11 mouse cellular contexts compared by ENCODE assay signal in the genomic region with DNA sequence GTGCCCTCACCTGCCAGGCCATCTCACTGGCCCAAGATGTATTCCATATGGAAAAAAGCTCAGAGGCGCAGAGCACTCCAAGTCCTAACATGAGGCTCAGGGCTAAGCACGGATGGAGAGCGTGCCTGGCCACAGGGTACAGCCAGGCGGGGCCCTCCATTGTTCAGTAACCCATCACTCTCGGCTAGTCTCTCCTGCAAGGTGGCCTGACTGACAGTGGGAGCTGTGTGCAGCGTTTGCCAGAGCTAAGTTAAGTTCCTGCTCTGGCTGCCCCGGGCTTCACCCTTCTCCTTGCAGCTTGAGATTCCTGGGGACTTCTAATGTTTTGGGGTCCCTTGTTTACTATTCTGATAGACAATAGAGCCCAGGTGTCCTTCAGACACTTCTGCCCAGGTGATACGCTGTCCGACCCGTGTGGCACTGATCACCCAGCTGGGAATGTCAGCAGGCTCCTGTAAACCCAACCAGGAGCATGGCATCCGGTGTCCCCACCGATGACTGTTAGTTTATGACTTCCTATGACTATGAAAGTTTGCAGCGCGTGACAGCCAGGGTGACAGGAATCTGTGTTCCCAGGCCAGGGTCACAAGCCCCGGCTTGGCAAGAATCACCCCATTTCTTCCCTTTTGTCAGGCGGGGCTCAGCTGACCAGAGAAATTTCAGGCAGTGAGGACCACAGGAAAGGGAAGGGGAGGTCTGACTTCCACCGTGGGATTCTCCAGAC. TPM values are rescaled to one million over a fixed set of nuclear protein-coding genes. Genes with fewer than 3 reads are reported as not detected.
DNase-seq lines count a peak whose midpoint lies in the region; ATAC-seq and TF ChIP-seq lines count a peak whose summit lies in the region.
"Had no signal": no experiment of that assay in that cellular context is flagged by ENCODE, and none has a peak within 500 bp of the region (broad histone marks: within the 10 kb centered on the region; RNA-seq: fewer than 3 reads in every experiment).

No protein-coding gene starts in this region.

- no peak for TF ChIP-seq CTCF in heart, adult 2 months (IDR thresholded peaks at IDR 0.05)

- DNase-seq in kidney, adult 11 months, result peak; percentile 76
- peak in 1 of 2 experiments; percentile 60 for DNase-seq in heart, adult 2 months
- DNase-seq in lung, postnatal 36 days, result peak; percentile 68
- DNase-seq in ovary, postnatal 10 days (ENCODE audit: low spot score), result no peak
- no peak for DNase-seq in testis, postnatal 10 days (ENCODE audit: low spot score)
- DNase-seq in ovary, postnatal 14 days (ENCODE audit: low spot score), result no peak
- DNase-seq: thymus, postnatal 36 days had no signal

- 29% methylated on average over 17 of the region's 17 CpGs for WGBS in kidney, embryonic 14.5 days
- WGBS in heart, adult 2 months, result 30% methylated on average over 17 of the region's 17 CpGs
- WGBS in kidney, embryonic 15.5 days, result 30% methylated on average over 17 of the region's 17 CpGs

- H3K4me1 ChIP-seq in kidney, embryonic 14.5 days (ENCODE audit: control insufficient read depth, insufficient read depth, low read length), result peaks cover 34% of the 10 kb centered on the region
- peaks cover 35% of the 10 kb centered on the region for H3K4me1 ChIP-seq in heart, adult 2 months (ENCODE audit: control insufficient read depth, insufficient read depth, low read length)
- H3K4me1 ChIP-seq in kidney, embryonic 15.5 days, result peaks cover 51% of the 10 kb centered on the region

- 0 out of 2 replicates have a peak, but pooled peaks have one; percentile 24 for TF ChIP-seq POLR2A in heart, adult 2 months (IDR thresholded peaks at IDR 0.05; ENCODE audit: insufficient read depth, low read depth, low read length)

- H3K4me3 ChIP-seq in kidney, embryonic 14.5 days (ENCODE audit: low read length), result no peak overlapping the region
- H3K4me3 ChIP-seq in heart, adult 2 months, result no peak overlapping the region
- H3K4me3 ChIP-seq in kidney, embryonic 15.5 days (replicated peaks), result no peak overlapping the region
- H3K4me3 ChIP-seq: layer of hippocampus, adult 2 months; lung, embryonic 15.5 days had no signal

- no peak; the same call in 1 of the 2 replicates for ATAC-seq in kidney, embryonic 14.5 days (ENCODE audit: low FRiP score, low TSS enrichment)
- ATAC-seq in kidney, embryonic 15.5 days (replicated peaks; ENCODE audit: low FRiP score), result peak; percentile 24; the same call in 1 of the 2 replicates

- H3K9me3 ChIP-seq in kidney, embryonic 14.5 days (ENCODE audit: control insufficient read depth, low read length), result no peaks in the 10 kb centered on the region
- no peaks in the 10 kb centered on the region for H3K9me3 ChIP-seq in kidney, embryonic 15.5 days (replicated peaks)
- H3K9me3 ChIP-seq: lung, embryonic 15.5 days had no signal

- intact Hi-C loops in heart, adult 2 months (cut with DNase I), result no loop called here

- H3K79me2 ChIP-seq in heart, adult 2 months (replicated peaks; ENCODE audit: control insufficient read depth, insufficient read depth, low read length), result no peaks in the 10 kb centered on the region

- no peaks in the 10 kb centered on the region for H3K27me3 ChIP-seq in kidney, embryonic 14.5 days (ENCODE audit: control insufficient read depth, insufficient read depth, low read length)
- no peaks in the 10 kb centered on the region for H3K27me3 ChIP-seq in heart, adult 2 months (ENCODE audit: control insufficient read depth, insufficient read depth, low read length)
- H3K27me3 ChIP-seq in kidney, embryonic 15.5 days, result no peaks in the 10 kb centered on the region
- H3K27me3 ChIP-seq: lung, embryonic 15.5 days had no signal

- TF ChIP-seq EP300 in heart, adult 2 months (IDR thresholded peaks at IDR 0.05; ENCODE audit: insufficient read depth, low read depth, low read length), result peak; percentile 64; the same call in 1 of the 2 replicates

- H3K9ac ChIP-seq in kidney, embryonic 14.5 days (ENCODE audit: low read depth, low read length), result no peak overlapping the region
- no peak overlapping the region for H3K9ac ChIP-seq in heart, adult 2 months (ENCODE audit: low read depth, low read length)
- H3K9ac ChIP-seq in kidney, embryonic 15.5 days, result no peak overlapping the region
- H3K9ac ChIP-seq: lung, embryonic 15.5 days had no signal

- H3K27ac ChIP-seq in kidney, embryonic 14.5 days (ENCODE audit: low read depth, low read length), result no peak overlapping the region
- peak overlapping the region; percentile 58 for H3K27ac ChIP-seq in heart, adult 2 months
- peak overlapping the region; percentile 60 for H3K27ac ChIP-seq in kidney, embryonic 15.5 days
- H3K27ac ChIP-seq: layer of hippocampus, adult 2 months; lung, embryonic 15.5 days had no signal

- H3K36me3 ChIP-seq in kidney, embryonic 14.5 days (ENCODE audit: control insufficient read depth, insufficient read depth, low read length), result peaks cover 9% of the 10 kb centered on the region; the same call in 1 of the 2 replicates
- peaks cover 5% of the 10 kb centered on the region for H3K36me3 ChIP-seq in heart, adult 2 months (ENCODE audit: control insufficient read depth, insufficient read depth, low read length)
- peaks cover 21% of the 10 kb centered on the region for H3K36me3 ChIP-seq in kidney, embryonic 15.5 days

- no peak overlapping the region for H3K4me2 ChIP-seq in kidney, embryonic 14.5 days (replicated peaks; ENCODE audit: low read depth, low read length)
- peak overlapping the region; percentile 8; the same call in 1 of the 2 replicates for H3K4me2 ChIP-seq in kidney, embryonic 15.5 days
- H3K4me2 ChIP-seq: lung, embryonic 15.5 days had no signal

RNA-seq across cellular contexts. Expression of gene Gdf15, which starts 13.4 kb away (rescaled TPM):
- polyA plus RNA-seq in kidney, embryonic 14.5 days (2014; fragmentation: Nextera tagmentation; extraction: Ambion mirVana), result 0.31 and 0.41 TPM in 2 replicates
- total RNA-seq in heart, adult 2 months (2021), result 1 to 10 TPM; 1.1 to 2.0 TPM
- 0.38 and 3.8 TPM in 2 replicates for polyA plus RNA-seq in heart, adult 2 months (2012; rRNA removed)
- polyA plus RNA-seq in kidney, embryonic 15.5 days (2015; fragmentation: Nextera tagmentation; extraction: Ambion mirVana), result 0.46 and 0.77 TPM in 2 replicates

RNA-seq across cellular contexts. Expression of gene Pgpep1, which starts 14.5 kb away (rescaled TPM):
- polyA plus RNA-seq in kidney, embryonic 14.5 days (2014; fragmentation: Nextera tagmentation; extraction: Ambion mirVana), result 62.2 and 62.6 TPM in 2 replicates
- total RNA-seq in heart, adult 2 months (2021), result 10 to 100 TPM; 39.7 to 48.4 TPM
- polyA plus RNA-seq in heart, adult 2 months (2012; rRNA removed), result 35.5 and 44.8 TPM in 2 replicates
- 65.5 and 75.3 TPM in 2 replicates for polyA plus RNA-seq in kidney, embryonic 15.5 days (2015; fragmentation: Nextera tagmentation; extraction: Ambion mirVana)

RNA-seq across cellular contexts. Expression of gene Lsm4, which starts 27.4 kb away (rescaled TPM):
- polyA plus RNA-seq in kidney, embryonic 14.5 days (2014; fragmentation: Nextera tagmentation; extraction: Ambion mirVana), result 353 and 447 TPM in 2 replicates
- 10 to 100 TPM; 56.9 to 64.2 TPM for total RNA-seq in heart, adult 2 months (2021)
- polyA plus RNA-seq in heart, adult 2 months (2012; rRNA removed), result 54.1 and 68.3 TPM in 2 replicates
- 291 and 295 TPM in 2 replicates for polyA plus RNA-seq in kidney, embryonic 15.5 days (2015; fragmentation: Nextera tagmentation; extraction: Ambion mirVana)

RNA-seq across cellular contexts. Expression of gene Lrrc25, which starts 29.7 kb away (rescaled TPM):
- polyA plus RNA-seq in kidney, embryonic 14.5 days (2014; fragmentation: Nextera tagmentation; extraction: Ambion mirVana), result 1.1 and 1.4 TPM in 2 replicates
- total RNA-seq in heart, adult 2 months (2021), result 1 to 10 TPM; 1.6 to 1.8 TPM
- polyA plus RNA-seq in heart, adult 2 months (2012; rRNA removed), result 3.6 and 4.5 TPM in 2 replicates
- polyA plus RNA-seq in kidney, embryonic 15.5 days (2015; fragmentation: Nextera tagmentation; extraction: Ambion mirVana), result 2.5 TPM in 2 replicates

RNA-seq across cellular contexts. Expression of gene Ssbp4, which starts 37.0 kb away (rescaled TPM):
- polyA plus RNA-seq in kidney, embryonic 14.5 days (2014; fragmentation: Nextera tagmentation; extraction: Ambion mirVana), result 172 and 220 TPM in 2 replicates
- 10 to 100 TPM; 34.6 to 35.8 TPM for total RNA-seq in heart, adult 2 months (2021)
- 45.6 and 72.8 TPM in 2 replicates for polyA plus RNA-seq in heart, adult 2 months (2012; rRNA removed)
- 135 and 145 TPM in 2 replicates for polyA plus RNA-seq in kidney, embryonic 15.5 days (2015; fragmentation: Nextera tagmentation; extraction: Ambion mirVana)

Comparison
In these comparisons a context has a peak if more than half of its experiments do, and no peak if none do; other contexts are left out.
1. DNase-seq: peak in kidney, adult 11 months (single experiment) and lung, postnatal 36 days (single experiment); none in ovary, postnatal 10 days (single experiment), testis, postnatal 10 days (single experiment) and ovary, postnatal 14 days (single experiment).